Mouse (Mus musculus): Measurements from ENCODE around the gene Olfr1368.

GRCm38 (mm10) chr13:21179367-21179723 lies 33.7 kb upstream of the Olfr1368 start, which contains the start of gene Trim27:
- no peak for TF ChIP-seq CTCF (IDR thresholded peaks at IDR 0.05)
- no peak for TF ChIP-seq EP300 (IDR thresholded peaks at IDR 0.05)
